Mouse (Mus musculus) ES-E14 (cell line): ENCODE measurements around the gene Sec61b.

ENCODE experiments used
- CHD2 ChIP-seq: IDR thresholded peaks from 2 replicates; pipeline ENCODE4 v1.6.1; 2014; ENCODE audit warnings: mild to moderate bottlenecking, low read depth, low read length, inconsistent platforms
- HCFC1 ChIP-seq: IDR thresholded peaks from 2 replicates; pipeline ENCODE4 v1.6.1; 2012; ENCODE audit warnings: low read length, inconsistent platforms, borderline replicate concordance; ENCODE audit not compliant: insufficient read depth
- MAFK ChIP-seq: IDR thresholded peaks from 2 replicates; pipeline ENCODE4 v1.6.1; 2014; ENCODE audit warnings: mild to moderate bottlenecking, low read depth, low read length, inconsistent platforms; ENCODE audit not compliant: insufficient read depth
- ZC3H11A ChIP-seq: IDR thresholded peaks from 2 replicates; pipeline ENCODE4 v1.6.1; 2012; ENCODE audit warnings: low read depth, mild to moderate bottlenecking, inconsistent platforms, low read length, borderline replicate concordance
- ZNF384 ChIP-seq: IDR thresholded peaks from 2 replicates; pipeline ENCODE4 v1.6.1; 2012; ENCODE audit warnings: low read depth, low read length, inconsistent platforms

- TF ChIP-seq MAFK (no peak), ZNF384 (no peak), HCFC1 (no peak), ZC3H11A (no peak), CHD2 (no peak)
Measured at GRCm38 (mm10) chr4:47430557-47430956, 43.9 kb upstream of the Sec61b start.
